Mouse (Mus musculus) layer of hippocampus, postnatal 14 days (tissue): ENCODE data around the gene Catsper3. TPM values are rescaled to one million over a fixed set of nuclear protein-coding genes. Genes with fewer than 3 reads are reported as not detected.

Experiments used
- DNase-seq, 2 experiments: peaks; one replicate each; pipeline ENCODE4 v3.0.0; 2021 to 2022; ENCODE audit warnings: low spot score in 2 of 2, mixed read lengths in 1 of 2
- total RNA-seq, 2 experiments: library from RNA; stranded (reverse); gene quantifications; 2 replicates each; pipeline ENCODE4 v1.2.3; 2021

Catsper3 gene
- total RNA-seq, 2 experiments from 2014 or later, result 0.25 to 0.29 TPM

GRCm38 (mm10) chr13:55848604-55849190, 64.3 kb downstream of the Catsper3 start:
- DNase-seq, result no peak

DNA sequence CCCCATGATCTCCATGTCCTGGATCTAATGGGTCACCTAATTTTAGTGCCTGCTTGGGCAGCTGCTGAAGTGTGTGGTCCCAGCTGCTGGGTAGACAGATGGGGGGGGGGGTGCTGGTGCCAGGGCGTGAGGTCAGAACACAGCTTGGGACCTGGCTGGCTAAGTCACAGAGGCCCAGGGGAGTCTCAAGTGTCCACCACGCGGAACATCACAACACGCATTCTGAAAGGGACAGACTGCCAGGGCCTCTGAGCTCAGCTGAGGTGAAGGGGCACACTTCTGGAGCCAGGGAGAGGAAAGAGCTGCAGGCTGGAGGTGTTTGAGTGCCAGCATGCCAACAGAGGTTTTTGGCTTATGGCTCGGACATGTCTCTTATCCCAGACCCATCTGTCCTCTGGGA, 66.4 kb downstream of the Catsper3 start:
- no peak for DNase-seq

DNA sequence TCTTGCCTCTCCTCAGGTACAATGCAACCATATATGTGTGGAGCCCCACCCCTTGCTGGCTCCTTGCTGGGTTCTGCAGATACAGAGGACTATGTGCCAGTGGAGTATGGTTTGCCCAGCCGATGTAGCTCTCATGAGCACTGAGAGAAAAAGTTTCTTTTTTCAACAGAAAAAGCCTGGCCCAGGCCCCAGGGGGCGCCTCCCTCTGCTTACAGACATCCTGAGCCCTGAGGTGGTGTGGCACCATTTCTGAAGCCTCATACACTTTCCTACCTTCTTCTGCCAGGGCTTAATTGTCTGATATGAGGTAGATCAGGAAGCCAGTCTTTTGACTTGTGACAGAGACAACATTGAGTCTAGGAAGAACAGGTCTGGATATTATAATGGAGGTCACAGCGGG, 67.8 kb downstream of the Catsper3 start:
- DNase-seq, result no peak

GRCm38 (mm10) chr13:55855793-55856192, 71.4 kb downstream of the Catsper3 start:
- no peak for DNase-seq

GRCm38 (mm10) chr13:55858463-55858862, 74.1 kb downstream of the Catsper3 start:
- no peak for DNase-seq

Other genes with a start within 250 kb of the Catsper3 start
- 10 to 100 TPM; 44.8 to 47.0 TPM for gene Ddx41, start 247.9 kb upstream of the Catsper3 start, total RNA-seq
- 10 to 100 TPM; 64.8 to 67.7 TPM for gene Fam193b, start 213.4 kb upstream of the Catsper3 start, total RNA-seq
- gene Tmed9, start 210.8 kb upstream of the Catsper3 start, total RNA-seq, result 100 to 1,000 TPM; 132 to 133 TPM
- 10 to 100 TPM; 22.5 to 22.8 TPM for gene B4galt7, start 184.7 kb upstream of the Catsper3 start, total RNA-seq
- 10 to 100 TPM; 48.7 TPM for gene Caml, start 161.6 kb upstream of the Catsper3 start, total RNA-seq
- gene Ddx46, start 149.5 kb upstream of the Catsper3 start, total RNA-seq, result 10 to 100 TPM; 46.0 to 50.8 TPM
- 10 to 100 TPM; 79.5 to 82.6 TPM for gene B230219D22Rik, start 91.4 kb upstream of the Catsper3 start, total RNA-seq
- gene Txndc15, start 69.9 kb upstream of the Catsper3 start, total RNA-seq, result 10 to 100 TPM; 63.3 to 67.4 TPM
- gene Pcbd2, start 57.2 kb upstream of the Catsper3 start, total RNA-seq, result 10 to 100 TPM; 27.2 to 33.4 TPM
- gene Pitx1, start 51.6 kb downstream of the Catsper3 start, total RNA-seq, result not detected